In the genomic region with DNA sequence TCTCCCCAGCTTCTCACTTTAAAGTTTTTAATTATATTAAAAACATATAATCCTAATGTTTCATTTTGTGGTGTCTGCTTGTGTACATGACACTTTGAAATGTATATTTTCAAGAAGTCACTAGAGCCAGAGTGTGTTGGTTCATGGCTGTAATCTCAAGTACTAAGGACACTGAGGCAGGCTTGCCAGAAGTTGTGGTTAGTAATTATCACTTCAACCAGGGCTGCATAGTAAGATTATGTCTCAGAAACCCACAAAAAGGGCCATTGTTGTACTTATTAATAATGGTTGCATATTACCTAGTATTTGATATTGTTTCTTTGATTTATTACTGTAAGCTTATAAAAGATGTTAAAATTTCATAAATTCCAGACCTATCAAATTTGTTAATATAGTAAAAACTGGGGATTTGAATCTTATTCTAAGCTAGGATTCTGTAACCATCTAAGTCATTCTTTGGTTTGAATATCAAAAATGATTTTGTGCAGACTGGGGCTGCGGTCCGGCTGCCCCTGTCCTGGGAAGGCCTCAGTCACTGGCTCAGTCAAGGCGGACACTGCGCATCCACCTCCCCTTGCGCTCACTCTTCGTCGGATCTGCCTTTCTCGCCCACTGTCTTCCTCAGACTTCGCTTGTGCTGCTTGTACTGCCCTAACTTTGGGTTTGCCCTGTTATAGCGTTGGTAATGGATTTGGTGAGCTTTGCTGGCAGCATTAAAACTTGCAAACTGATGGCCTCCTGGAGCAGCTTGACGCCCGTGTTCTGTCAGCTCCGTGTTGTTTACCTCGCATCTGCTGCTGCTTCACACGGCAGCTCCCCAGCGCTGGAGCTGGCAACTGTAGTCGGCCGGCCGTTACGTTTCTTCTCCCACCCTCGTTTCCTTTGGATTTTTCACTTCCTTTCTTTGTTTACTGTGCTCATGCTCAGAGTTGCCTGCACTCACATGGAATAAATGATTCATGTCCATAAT, we compare ENCODE assay signal across 10 mouse cellular contexts. TPM values are rescaled to one million over a fixed set of nuclear protein-coding genes. Genes with fewer than 3 reads are reported as not detected.
A peak's percentile ranks its signal among the peaks of the same experiment; 100 is the strongest.
DNase-seq lines count a peak whose midpoint lies in the region; ATAC-seq lines count a peak whose summit lies in the region.
"Had no signal": no experiment of that assay in that cellular context is flagged by ENCODE, and none has a peak within 500 bp of the region (broad histone marks: within the 10 kb centered on the region; RNA-seq: fewer than 3 reads in every experiment).

No protein-coding gene starts in this region.

- DNase-seq in kidney, adult 11 months: no peak
- no peak for DNase-seq in liver, embryonic 11.5 days (ENCODE audit: low spot score)
- DNase-seq in frontal cortex, postnatal 36 days (ENCODE audit: low spot score in 2 of 2): no peak
- no peak for DNase-seq in c-Kit-positive CD71-positive TER-119-positive erythroid progenitor cells, embryonic 14.5 days (ENCODE audit: low spot score)
- DNase-seq in thymus, postnatal 36 days: no peak
- DNase-seq: thymus, adult 2 months had no signal

- H3K36me3 ChIP-seq in kidney, embryonic 14.5 days (ENCODE audit: control insufficient read depth, insufficient read depth, low read length): no peaks in the 10 kb centered on the region
- no peaks in the 10 kb centered on the region for H3K36me3 ChIP-seq in heart, embryonic 15.5 days
- H3K36me3 ChIP-seq in liver, embryonic 11.5 days (ENCODE audit: control insufficient read depth, insufficient read depth, low read length): no peaks in the 10 kb centered on the region; the same call in 1 of the 2 replicates
- H3K36me3 ChIP-seq in midbrain, embryonic 15.5 days (replicated peaks): no peaks in the 10 kb centered on the region

- no peaks in the 10 kb centered on the region for H3K9me3 ChIP-seq in kidney, embryonic 14.5 days (ENCODE audit: control insufficient read depth, low read length)
- H3K9me3 ChIP-seq in heart, embryonic 15.5 days (replicated peaks): no peaks in the 10 kb centered on the region
- H3K9me3 ChIP-seq in liver, embryonic 11.5 days (ENCODE audit: control insufficient read depth, low read length): no peaks in the 10 kb centered on the region
- no peaks in the 10 kb centered on the region for H3K9me3 ChIP-seq in midbrain, embryonic 15.5 days
- H3K9me3 ChIP-seq: limb, embryonic 13.5 days had no signal

- no peak overlapping the region for H3K9ac ChIP-seq in kidney, embryonic 14.5 days (ENCODE audit: low read depth, low read length)
- H3K9ac ChIP-seq in heart, embryonic 15.5 days: no peak overlapping the region
- H3K9ac ChIP-seq in liver, embryonic 11.5 days (ENCODE audit: low read depth, low read length): no peak overlapping the region
- no peak overlapping the region for H3K9ac ChIP-seq in midbrain, embryonic 15.5 days
- H3K9ac ChIP-seq: limb, embryonic 13.5 days had no signal

- 65% methylated on average over 21 of the region's 21 CpGs for WGBS in kidney, embryonic 14.5 days
- 69% methylated on average over 21 of the region's 21 CpGs for WGBS in heart, embryonic 15.5 days
- WGBS in liver, embryonic 11.5 days: 60% methylated on average over 21 of the region's 21 CpGs
- 71% methylated on average over 21 of the region's 21 CpGs for WGBS in midbrain, embryonic 15.5 days

- no peak for ATAC-seq in kidney, embryonic 14.5 days (ENCODE audit: low FRiP score, low TSS enrichment)
- no peak for ATAC-seq in heart, embryonic 15.5 days (replicated peaks; ENCODE audit: insufficient number of reproducible peaks, insufficient read depth, low FRiP score, low read depth)
- peak; percentile 62 for ATAC-seq in liver, embryonic 11.5 days (replicated peaks; ENCODE audit: low FRiP score)
- ATAC-seq in midbrain, embryonic 15.5 days (replicated peaks): no peak

- no peaks in the 10 kb centered on the region for H3K27me3 ChIP-seq in kidney, embryonic 14.5 days (ENCODE audit: control insufficient read depth, insufficient read depth, low read length)
- H3K27me3 ChIP-seq in heart, embryonic 15.5 days: no peaks in the 10 kb centered on the region
- H3K27me3 ChIP-seq in liver, embryonic 11.5 days (replicated peaks; ENCODE audit: control insufficient read depth, insufficient read depth, low read length): no peaks in the 10 kb centered on the region
- no peaks in the 10 kb centered on the region for H3K27me3 ChIP-seq in midbrain, embryonic 15.5 days (replicated peaks)
- H3K27me3 ChIP-seq: limb, embryonic 13.5 days had no signal

- no peak overlapping the region for H3K4me2 ChIP-seq in kidney, embryonic 14.5 days (replicated peaks; ENCODE audit: low read depth, low read length)
- H3K4me2 ChIP-seq in heart, embryonic 15.5 days: peak overlapping the region; percentile 51
- H3K4me2 ChIP-seq in liver, embryonic 11.5 days: peak overlapping the region; percentile 33
- no peak overlapping the region for H3K4me2 ChIP-seq in midbrain, embryonic 15.5 days
- H3K4me2 ChIP-seq: limb, embryonic 13.5 days had no signal

- no peak overlapping the region for H3K4me3 ChIP-seq in kidney, embryonic 14.5 days (ENCODE audit: low read length)
- H3K4me3 ChIP-seq in heart, embryonic 15.5 days: 0 out of 2 replicates have a peak overlapping the region, but pooled peaks have one; percentile 4
- H3K4me3 ChIP-seq in liver, embryonic 11.5 days (ENCODE audit: low read depth, low read length): no peak overlapping the region
- no peak overlapping the region for H3K4me3 ChIP-seq in midbrain, embryonic 15.5 days
- H3K4me3 ChIP-seq: limb, embryonic 13.5 days had no signal

- H3K4me1 ChIP-seq in kidney, embryonic 14.5 days (ENCODE audit: control insufficient read depth, insufficient read depth, low read length): 0 out of 2 replicates have a peak, but pooled peaks cover 4% of the 10 kb centered on the region
- H3K4me1 ChIP-seq in heart, embryonic 15.5 days (replicated peaks): peaks cover 14% of the 10 kb centered on the region
- H3K4me1 ChIP-seq in liver, embryonic 11.5 days (replicated peaks; ENCODE audit: control insufficient read depth, insufficient read depth, low read length): peaks cover 21% of the 10 kb centered on the region
- no peaks in the 10 kb centered on the region for H3K4me1 ChIP-seq in midbrain, embryonic 15.5 days
- H3K4me1 ChIP-seq: limb, embryonic 13.5 days had no signal

- H3K27ac ChIP-seq in kidney, embryonic 14.5 days (ENCODE audit: low read depth, low read length): peak overlapping the region; percentile 47; the same call in 1 of the 2 replicates
- H3K27ac ChIP-seq in heart, embryonic 15.5 days: peak overlapping the region; percentile 42; the same call in 1 of the 2 replicates
- H3K27ac ChIP-seq in liver, embryonic 11.5 days (ENCODE audit: low read depth, low read length): no peak overlapping the region
- H3K27ac ChIP-seq in midbrain, embryonic 15.5 days: 0 out of 2 replicates have a peak overlapping the region, but pooled peaks have one; percentile 8
- H3K27ac ChIP-seq: limb, embryonic 13.5 days had no signal

RNA-seq across cellular contexts. Expression of gene Nars2, which starts 20.0 kb away (rescaled TPM):
- polyA plus RNA-seq in kidney, embryonic 14.5 days (2014; fragmentation: Nextera tagmentation; extraction: Ambion mirVana): 19.9 and 26.0 TPM in 2 replicates
- polyA plus RNA-seq in heart, embryonic 15.5 days (2015; fragmentation: Nextera tagmentation; extraction: Ambion mirVana): 13.4 and 20.4 TPM in 2 replicates
- 31.2 and 37.6 TPM in 2 replicates for polyA plus RNA-seq in liver, embryonic 11.5 days (2014; fragmentation: Nextera tagmentation; extraction: Ambion mirVana)
- polyA plus RNA-seq in midbrain, embryonic 15.5 days (2015; fragmentation: Nextera tagmentation; extraction: Ambion mirVana): 15.2 and 17.5 TPM in 2 replicates

Comparison
In these comparisons a context has a peak if more than half of its experiments do, and no peak if none do; other contexts are left out.
1. H3K4me2 ChIP-seq: peak in heart, embryonic 15.5 days (single experiment) and liver, embryonic 11.5 days (single experiment); none in kidney, embryonic 14.5 days (single experiment) and midbrain, embryonic 15.5 days (single experiment).